Mouse (Mus musculus): ENCODE measurements at regions not wholly inside any gene's neighbourhood (a gene's known extent, or its start where the extent isn't known, plus 50 kb on each side); places are given as distances from the start of the nearest gene placed in this dataset.

GRCm38 (mm10) chr10:17102065-17102464, 621.0 kb upstream of the Cited2 start:
- H3K9ac ChIP-seq (ENCODE audit: low read depth, low read length): no peak overlapping the region
- intact Hi-C loops (cut with DNase I): no loop called here
- H3K36me3 ChIP-seq (ENCODE audit: control insufficient read depth, insufficient read depth, low read length): no peaks in the 10 kb centered on the region
- no peaks in the 10 kb centered on the region for H3K79me2 ChIP-seq (replicated peaks; ENCODE audit: control insufficient read depth, insufficient read depth, low read length)
- no peaks in the 10 kb centered on the region for H3K27me3 ChIP-seq (ENCODE audit: control insufficient read depth, insufficient read depth, low read length)
- H3K27ac ChIP-seq: no peak overlapping the region
- H3K4me3 ChIP-seq: no peak overlapping the region
- WGBS: 33% methylated on average over 1 of the region's 1 CpGs
- DNase-seq: no peak
- TF ChIP-seq POLR2A (IDR thresholded peaks at IDR 0.05; ENCODE audit: insufficient read depth, low read depth, low read length): no peak
- no peak for TF ChIP-seq EP300 (IDR thresholded peaks at IDR 0.05; ENCODE audit: insufficient read depth, low read depth, low read length)
- TF ChIP-seq CTCF (IDR thresholded peaks at IDR 0.05): no peak
- no peaks in the 10 kb centered on the region for H3K4me1 ChIP-seq (ENCODE audit: control insufficient read depth, insufficient read depth, low read length)

- Histone ChIP-seq H3K4me3 (no peak overlapping the region), H3K27ac (no peak overlapping the region), H3K9ac (ENCODE audit: low read depth, low read length) (no peak overlapping the region), H3K4me1 (ENCODE audit: control insufficient read depth, insufficient read depth, low read length) (no peaks in the 10 kb centered on the region), H3K36me3 (ENCODE audit: control insufficient read depth, insufficient read depth, low read length) (no peaks in the 10 kb centered on the region), H3K27me3 (ENCODE audit: control insufficient read depth, insufficient read depth, low read length) (no peaks in the 10 kb centered on the region), H3K79me2 (replicated peaks; ENCODE audit: control insufficient read depth, insufficient read depth, low read length) (no peaks in the 10 kb centered on the region)
- TF ChIP-seq POLR2A (IDR thresholded peaks at IDR 0.05; ENCODE audit: insufficient read depth, low read depth, low read length) (no peak), CTCF (IDR thresholded peaks at IDR 0.05) (no peak), EP300 (IDR thresholded peaks at IDR 0.05; ENCODE audit: insufficient read depth, low read depth, low read length) (no peak)
- intact Hi-C loops (cut with DNase I): no loop called here
- DNase-seq: no peak
- 79% methylated on average over 2 of the region's 2 CpGs for WGBS
Observed at GRCm38 (mm10) chr10:17103416-17103815, 619.6 kb upstream of the Cited2 start.

- Histone ChIP-seq H3K27ac (no peak overlapping the region), H3K79me2 (replicated peaks; ENCODE audit: control insufficient read depth, insufficient read depth, low read length) (no peaks in the 10 kb centered on the region), H3K36me3 (ENCODE audit: control insufficient read depth, insufficient read depth, low read length) (no peaks in the 10 kb centered on the region), H3K9ac (ENCODE audit: low read depth, low read length) (no peak overlapping the region), H3K27me3 (ENCODE audit: control insufficient read depth, insufficient read depth, low read length) (no peaks in the 10 kb centered on the region), H3K4me3 (no peak overlapping the region), H3K4me1 (ENCODE audit: control insufficient read depth, insufficient read depth, low read length) (no peaks in the 10 kb centered on the region)
- DNase-seq: no peak
- 100% methylated on average over 1 of the region's 1 CpGs for WGBS
- intact Hi-C loops (cut with DNase I): no loop called here
- no peak for TF ChIP-seq EP300 (IDR thresholded peaks at IDR 0.05; ENCODE audit: insufficient read depth, low read depth, low read length)
- no peak for TF ChIP-seq CTCF (IDR thresholded peaks at IDR 0.05)
- TF ChIP-seq POLR2A (IDR thresholded peaks at IDR 0.05; ENCODE audit: insufficient read depth, low read depth, low read length): no peak
Observed at GRCm38 (mm10) chr10:17106831-17107230, 616.2 kb upstream of the Cited2 start.

GRCm38 (mm10) chr10:17111071-17111470, 611.9 kb upstream of the Cited2 start:
- no peak for TF ChIP-seq CTCF (IDR thresholded peaks at IDR 0.05)
- no peak for TF ChIP-seq POLR2A (IDR thresholded peaks at IDR 0.05; ENCODE audit: insufficient read depth, low read depth, low read length)
- no peak for TF ChIP-seq EP300 (IDR thresholded peaks at IDR 0.05; ENCODE audit: insufficient read depth, low read depth, low read length)
- H3K27me3 ChIP-seq (ENCODE audit: control insufficient read depth, insufficient read depth, low read length): no peaks in the 10 kb centered on the region
- H3K9ac ChIP-seq (ENCODE audit: low read depth, low read length): no peak overlapping the region
- H3K36me3 ChIP-seq (ENCODE audit: control insufficient read depth, insufficient read depth, low read length): no peaks in the 10 kb centered on the region
- H3K4me3 ChIP-seq: no peak overlapping the region
- WGBS: 77% methylated on average over 2 of the region's 2 CpGs
- no peaks in the 10 kb centered on the region for H3K79me2 ChIP-seq (replicated peaks; ENCODE audit: control insufficient read depth, insufficient read depth, low read length)
- no peak for DNase-seq
- intact Hi-C loops (cut with DNase I): no loop called here
- no peak overlapping the region for H3K27ac ChIP-seq
- H3K4me1 ChIP-seq (ENCODE audit: control insufficient read depth, insufficient read depth, low read length): no peaks in the 10 kb centered on the region

DNA sequence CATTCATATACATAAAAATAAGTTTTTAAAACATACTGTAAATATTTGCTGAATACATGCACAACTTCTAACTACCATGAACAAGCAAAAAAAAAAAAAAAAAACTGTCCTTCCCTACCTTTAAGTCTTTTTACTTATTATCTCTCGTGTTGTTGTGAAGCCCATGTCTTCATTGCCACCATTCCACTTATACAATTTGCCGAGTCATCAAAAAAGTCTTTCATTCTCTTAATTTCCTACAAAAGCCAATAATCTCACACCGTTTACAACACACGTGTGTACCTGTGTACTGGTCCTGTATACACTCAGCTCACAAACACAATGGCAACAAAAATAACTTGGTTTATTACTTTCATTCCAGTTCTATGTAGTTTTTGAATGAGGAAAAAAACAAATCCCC, 608.2 kb upstream of the Cited2 start:
- Histone ChIP-seq H3K27me3 (ENCODE audit: control insufficient read depth, insufficient read depth, low read length) (no peaks in the 10 kb centered on the region), H3K27ac (no peak overlapping the region), H3K9ac (ENCODE audit: low read depth, low read length) (no peak overlapping the region), H3K36me3 (ENCODE audit: control insufficient read depth, insufficient read depth, low read length) (no peaks in the 10 kb centered on the region), H3K4me3 (no peak overlapping the region), H3K79me2 (replicated peaks; ENCODE audit: control insufficient read depth, insufficient read depth, low read length) (no peaks in the 10 kb centered on the region), H3K4me1 (ENCODE audit: control insufficient read depth, insufficient read depth, low read length) (no peaks in the 10 kb centered on the region)
- DNase-seq: no peak
- TF ChIP-seq POLR2A (IDR thresholded peaks at IDR 0.05; ENCODE audit: insufficient read depth, low read depth, low read length): no peak
- TF ChIP-seq EP300 (IDR thresholded peaks at IDR 0.05; ENCODE audit: insufficient read depth, low read depth, low read length): no peak
- no peak for TF ChIP-seq CTCF (IDR thresholded peaks at IDR 0.05)
- whole genome bisulfite sequencing: 92% methylated on average over 4 of the region's 4 CpGs
- intact Hi-C loops (cut with DNase I): no loop called here

DNA sequence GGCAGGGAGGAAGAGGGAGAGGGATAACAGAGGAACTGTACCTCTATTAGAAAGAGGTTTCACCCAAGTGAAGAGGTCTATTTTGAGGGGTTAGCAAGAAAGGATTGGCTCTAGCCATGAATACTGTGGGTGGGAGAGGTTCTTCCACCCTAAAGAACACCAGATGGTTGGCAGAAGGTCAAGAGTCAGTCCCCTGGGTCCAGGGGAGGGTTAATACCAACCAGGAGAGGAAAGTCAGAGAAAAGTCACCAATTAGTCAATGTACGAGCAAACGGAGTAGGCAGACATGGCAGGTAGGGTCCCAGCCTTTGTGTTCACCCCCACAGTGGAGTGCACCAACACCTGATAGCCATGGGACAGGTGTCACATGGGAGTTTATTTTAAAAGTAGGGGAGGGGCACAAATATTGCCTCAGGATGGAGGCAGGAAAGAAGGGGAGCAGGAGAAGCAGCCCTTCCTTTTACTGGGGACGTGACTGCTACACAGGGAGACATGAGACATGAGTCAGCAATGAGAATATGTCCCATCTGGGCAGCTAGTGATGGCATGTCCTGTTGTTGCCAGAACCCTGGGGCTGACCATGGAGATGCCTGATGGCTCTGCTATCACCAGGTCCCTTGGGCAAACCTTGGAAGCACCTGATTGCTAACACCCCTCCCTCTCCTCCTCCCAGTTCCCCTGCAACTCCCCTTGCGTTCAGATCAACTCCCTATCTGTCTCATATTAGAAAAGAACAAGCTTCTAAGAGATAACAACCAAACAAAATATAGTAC, 593.4 kb upstream of the Cited2 start:
- Histone ChIP-seq H3K79me2 (replicated peaks; ENCODE audit: control insufficient read depth, insufficient read depth, low read length) (no peaks in the 10 kb centered on the region), H3K4me1 (ENCODE audit: control insufficient read depth, insufficient read depth, low read length) (no peaks in the 10 kb centered on the region), H3K4me3 (no peak overlapping the region), H3K27me3 (ENCODE audit: control insufficient read depth, insufficient read depth, low read length) (no peaks in the 10 kb centered on the region), H3K36me3 (ENCODE audit: control insufficient read depth, insufficient read depth, low read length) (no peaks in the 10 kb centered on the region), H3K27ac (no peak overlapping the region), H3K9ac (ENCODE audit: low read depth, low read length) (no peak overlapping the region)
- WGBS: 82% methylated on average over 4 of the region's 4 CpGs
- intact Hi-C loops (cut with DNase I): no loop called here
- TF ChIP-seq EP300 (IDR thresholded peaks at IDR 0.05; ENCODE audit: insufficient read depth, low read depth, low read length) (no peak), CTCF (IDR thresholded peaks at IDR 0.05) (no peak), POLR2A (IDR thresholded peaks at IDR 0.05; ENCODE audit: insufficient read depth, low read depth, low read length) (no peak)
- no peak for DNase-seq

Data from heart, adult 2 months (tissue).